Mouse (Mus musculus) CH12.LX (cell line): ENCODE results near the gene Gm44579. TPM values are rescaled to one million over a fixed set of nuclear protein-coding genes. Genes with fewer than 3 reads are reported as not detected.

Experiments used
- DNase-seq: peaks from one replicate; pipeline ENCODE4 v3.0.0-alpha.2; 2013; ENCODE audit errors: extremely low read depth
- H3K27ac ChIP-seq: 2 replicates; pipeline ENCODE4 v1.5.1; 2012; ENCODE audit warnings: low read depth, mild to moderate bottlenecking, control low read depth, moderate library complexity; ENCODE audit not compliant: insufficient read depth
- H3K27me3 ChIP-seq: replicated peaks from 2 replicates; pipeline ENCODE3; 2012; ENCODE audit warnings: inconsistent platforms
- H3K36me3 ChIP-seq, 2 experiments: replicated peaks in 1 of 2; 2 replicates each; pipeline versions ENCODE3 to v1.6.1; 2012; ENCODE audit warnings: inconsistent platforms in 1 of 2, low read length in 1 of 2, mild to moderate bottlenecking in 1 of 2, mixed read lengths in 1 of 2, moderate library complexity in 1 of 2; ENCODE audit not compliant: control insufficient read depth in 1 of 2, insufficient read depth in 1 of 2
- H3K4me1 ChIP-seq, 2 experiments: 2 replicates each; pipeline ENCODE4 v1.6.1; 2012; ENCODE audit warnings: inconsistent platforms in 1 of 2, moderate library complexity in 1 of 2; ENCODE audit not compliant: insufficient read depth in 2 of 2, control insufficient read depth in 1 of 2
- H3K4me2 ChIP-seq: 2 replicates; pipeline ENCODE4 v1.6.1; 2012; ENCODE audit warnings: low read depth, mild to moderate bottlenecking, control low read depth; ENCODE audit not compliant: poor library complexity, insufficient read depth, severe bottlenecking
- H3K4me3 ChIP-seq, 3 experiments: fragments of 150-350 bp in 1 of 3; sonication (generic) in 1 of 3; replicated peaks in 1 of 3; 2 replicates each; pipeline versions ENCODE3 to v1.5.1; 2011 to 2012; ENCODE audit warnings: low read depth in 2 of 3, low read length in 2 of 3, mild to moderate bottlenecking in 2 of 3, moderate library complexity in 2 of 3, control low read depth in 1 of 3, improper control_type of control experiment in 1 of 3, inconsistent platforms in 1 of 3, mixed read lengths in 1 of 3; ENCODE audit not compliant: poor library complexity in 1 of 3
- H3K79me2 ChIP-seq: replicated peaks from 2 replicates; pipeline ENCODE4 v1.6.1; 2012; ENCODE audit warnings: mild to moderate bottlenecking, moderate library complexity; ENCODE audit not compliant: control insufficient read depth, poor library complexity, insufficient read depth, severe bottlenecking; ENCODE audit errors: extremely low read depth
- H3K9ac ChIP-seq: 2 replicates; pipeline ENCODE4 v1.6.1; 2012; ENCODE audit warnings: low read depth, mild to moderate bottlenecking, control low read depth, moderate library complexity; ENCODE audit not compliant: insufficient read depth
- H3K9me3 ChIP-seq: replicated peaks from 2 replicates; pipeline ENCODE3; 2012; ENCODE audit warnings: low read length, inconsistent platforms, mixed read lengths
- BHLHE40 ChIP-seq: IDR thresholded peaks from 2 replicates; pipeline ENCODE4 v1.6.1; 2011; ENCODE audit warnings: mild to moderate bottlenecking, low read depth, low read length, improper control_type of control experiment
- CHD1 ChIP-seq: IDR thresholded peaks from 2 replicates; pipeline ENCODE4 v1.6.1; 2012; ENCODE audit warnings: low read depth, low read length, improper control_type of control experiment, inconsistent platforms
- CHD2 ChIP-seq: IDR thresholded peaks from 2 replicates; pipeline ENCODE4 v1.6.1; 2011; ENCODE audit warnings: low read length, improper control_type of control experiment
- CTCF ChIP-seq, 2 experiments: IDR thresholded peaks in 1 of 2; conservative IDR thresholded peaks in 1 of 2; 2 replicates each; pipeline ENCODE4 v1.5.1; 2011 to 2012; ENCODE audit warnings: low read depth in 2 of 2, low read length in 2 of 2, improper control_type of control experiment in 1 of 2, inconsistent platforms in 1 of 2, mild to moderate bottlenecking in 1 of 2, moderate library complexity in 1 of 2
- E2F4 ChIP-seq: IDR thresholded peaks from 2 replicates; pipeline ENCODE4 v1.6.1; 2011; ENCODE audit warnings: low read depth, low read length, improper control_type of control experiment; ENCODE audit not compliant: insufficient replicate concordance
- ELF1 ChIP-seq: IDR thresholded peaks from 2 replicates; pipeline ENCODE4 v1.6.1; 2014; ENCODE audit warnings: low read depth, mild to moderate bottlenecking, inconsistent platforms, low read length, improper control_type of control experiment
- EP300 ChIP-seq: IDR thresholded peaks from 2 replicates; pipeline ENCODE4 v1.6.1; 2011; ENCODE audit warnings: low read length, improper control_type of control experiment
- ETS1 ChIP-seq: conservative IDR thresholded peaks from 2 replicates; pipeline ENCODE4 v1.6.1; 2012; ENCODE audit warnings: low read depth, mild to moderate bottlenecking, inconsistent platforms, low read length, improper control_type of control experiment, moderate library complexity
- GABPA ChIP-seq: IDR thresholded peaks from 2 replicates; pipeline ENCODE4 v1.6.1; 2012; ENCODE audit warnings: low read depth, low read length, improper control_type of control experiment, inconsistent platforms; ENCODE audit not compliant: insufficient replicate concordance
- HCFC1 ChIP-seq: IDR thresholded peaks from 2 replicates; pipeline ENCODE4 v1.6.1; 2012; ENCODE audit warnings: low read depth, mild to moderate bottlenecking, inconsistent platforms, low read length, improper control_type of control experiment
- IRF4 ChIP-seq: IDR thresholded peaks from 2 replicates; pipeline ENCODE4 v1.6.1; 2014; ENCODE audit warnings: low read depth, mild to moderate bottlenecking, inconsistent platforms, low read length, improper control_type of control experiment
- JUN ChIP-seq: IDR thresholded peaks from 2 replicates; pipeline ENCODE4 v1.6.1; 2011; ENCODE audit warnings: low read depth, mild to moderate bottlenecking, low read length, improper control_type of control experiment, moderate library complexity; ENCODE audit not compliant: insufficient read depth
- JUND ChIP-seq: conservative IDR thresholded peaks from 2 replicates; pipeline ENCODE4 v1.6.1; 2011; ENCODE audit warnings: low read depth, low read length, improper control_type of control experiment
- KAT2A ChIP-seq: IDR thresholded peaks from 2 replicates; pipeline ENCODE4 v1.6.1; 2012; ENCODE audit warnings: low read length, improper control_type of control experiment, inconsistent platforms; ENCODE audit not compliant: insufficient replicate concordance
- MAFK ChIP-seq: IDR thresholded peaks from 2 replicates; pipeline ENCODE4 v1.6.1; 2011; ENCODE audit warnings: low read length, improper control_type of control experiment; ENCODE audit not compliant: insufficient replicate concordance
- MAX ChIP-seq: IDR thresholded peaks from 2 replicates; pipeline ENCODE4 v1.6.1; 2011; ENCODE audit warnings: low read length, improper control_type of control experiment
- MAZ ChIP-seq: IDR thresholded peaks from 2 replicates; pipeline ENCODE4 v1.6.1; 2012; ENCODE audit warnings: low read depth, mild to moderate bottlenecking, inconsistent platforms, low read length, improper control_type of control experiment, moderate library complexity
- MEF2A ChIP-seq: IDR thresholded peaks from 2 replicates; pipeline ENCODE4 v1.6.1; 2014; ENCODE audit warnings: low read depth, mild to moderate bottlenecking, inconsistent platforms, low read length, improper control_type of control experiment, borderline replicate concordance
- MXI1 ChIP-seq: IDR thresholded peaks from 2 replicates; pipeline ENCODE4 v1.6.1; 2011; ENCODE audit warnings: mild to moderate bottlenecking, low read depth, low read length, improper control_type of control experiment
- MYC ChIP-seq: IDR thresholded peaks from 2 replicates; pipeline ENCODE4 v1.6.1; 2011; ENCODE audit warnings: low read depth, mild to moderate bottlenecking, improper control_type of control experiment, low read length
- NELFE ChIP-seq: IDR thresholded peaks from 2 replicates; pipeline ENCODE4 v1.6.1; 2011; ENCODE audit warnings: low read depth, low read length, improper control_type of control experiment
- NRF1 ChIP-seq: IDR thresholded peaks from 2 replicates; pipeline ENCODE4 v1.6.1; 2014; ENCODE audit warnings: low read depth, mild to moderate bottlenecking, inconsistent platforms, low read length, improper control_type of control experiment, moderate library complexity
- PAX5 ChIP-seq: IDR thresholded peaks from 2 replicates; pipeline ENCODE4 v1.6.1; 2012; ENCODE audit warnings: low read length, inconsistent platforms, mixed read lengths
- POLR2A ChIP-seq: IDR thresholded peaks from 2 replicates; pipeline ENCODE4 v1.6.1; 2011; ENCODE audit warnings: low read depth, mild to moderate bottlenecking, improper control_type of control experiment, low read length
- POLR2AphosphoS2 ChIP-seq: IDR thresholded peaks from 2 replicates; pipeline ENCODE4 v1.6.1; 2011; ENCODE audit warnings: low read depth, low read length, improper control_type of control experiment
- RAD21 ChIP-seq: IDR thresholded peaks from 2 replicates; pipeline ENCODE4 v1.6.1; 2011; ENCODE audit warnings: low read depth, mild to moderate bottlenecking, low read length, improper control_type of control experiment, moderate library complexity
- RCOR1 ChIP-seq: conservative IDR thresholded peaks from 2 replicates; pipeline ENCODE4 v1.6.1; 2012; ENCODE audit warnings: low read depth, mild to moderate bottlenecking, inconsistent platforms, low read length, improper control_type of control experiment
- SIN3A ChIP-seq: IDR thresholded peaks from 2 replicates; pipeline ENCODE4 v1.6.1; 2012; ENCODE audit warnings: low read length, improper control_type of control experiment, inconsistent platforms
- SMC3 ChIP-seq: IDR thresholded peaks from 2 replicates; pipeline ENCODE4 v1.6.1; 2011; ENCODE audit warnings: low read depth, low read length, improper control_type of control experiment
- TBP ChIP-seq: conservative IDR thresholded peaks from 2 replicates; pipeline ENCODE4 v1.6.1; 2011; ENCODE audit warnings: low read depth, low read length, improper control_type of control experiment
- TCF12 ChIP-seq: IDR thresholded peaks from 2 replicates; pipeline ENCODE4 v1.6.1; 2014; ENCODE audit warnings: low read depth, mild to moderate bottlenecking, inconsistent platforms, low read length, improper control_type of control experiment
- UBTF ChIP-seq: IDR thresholded peaks from 2 replicates; pipeline ENCODE4 v1.6.1; 2012; ENCODE audit warnings: low read depth, mild to moderate bottlenecking, inconsistent platforms, low read length, improper control_type of control experiment, moderate library complexity
- USF1 ChIP-seq: IDR thresholded peaks from 2 replicates; pipeline ENCODE4 v1.6.1; 2014; ENCODE audit warnings: low read depth, mild to moderate bottlenecking, inconsistent platforms, low read length, improper control_type of control experiment
- USF2 ChIP-seq: conservative IDR thresholded peaks from 2 replicates; pipeline ENCODE4 v1.6.1; 2011; ENCODE audit warnings: low read depth, low read length, improper control_type of control experiment
- ZC3H11A ChIP-seq: IDR thresholded peaks from 2 replicates; pipeline ENCODE4 v1.6.1; 2012; ENCODE audit warnings: low read depth, mild to moderate bottlenecking, inconsistent platforms, low read length, improper control_type of control experiment
- ZKSCAN1 ChIP-seq: IDR thresholded peaks from 2 replicates; pipeline ENCODE4 v1.6.1; 2012; ENCODE audit warnings: low read depth, inconsistent platforms, low read length, improper control_type of control experiment, borderline replicate concordance
- ZMIZ1 ChIP-seq: IDR thresholded peaks from 2 replicates; pipeline ENCODE4 v1.6.1; 2012; ENCODE audit warnings: low read depth, mild to moderate bottlenecking, inconsistent platforms, low read length, improper control_type of control experiment
- ZNF384 ChIP-seq: IDR thresholded peaks from 2 replicates; pipeline ENCODE4 v1.6.1; 2012; ENCODE audit warnings: low read depth, low read length, improper control_type of control experiment, inconsistent platforms
- dilution Hi-C: fragments of 300-500 bp; cut with MboI; formaldehyde crosslinking; loops from 2 replicates; pipeline ENCODE4 v1.14.3; 2020; ENCODE audit warnings: low sequenced_read_pairs; ENCODE audit not compliant: extremely low pct_unique_long_range_greater_than_20kb, extremely low pct_ligation_motif_present
- in situ Hi-C: fragments of 300-500 bp; cut with MboI; formaldehyde crosslinking; loops from 3 replicates; pipeline ENCODE4 v1.14.3; 2019; ENCODE audit warnings: low sequenced_read_pairs, low pct_ligation_motif_present, low pct_unique_long_range_greater_than_20kb, mixed read lengths
- polyA plus RNA-seq: library from polyadenylated mRNA; unstranded; fragments of >175 nt; gene quantifications from 2 replicates; pipeline ENCODE4 v1.2.1, GENCODE M21; 2012; ENCODE audit warnings: low read depth; ENCODE audit not compliant: insufficient read length
- total RNA-seq, 2 experiments: library from RNA; depleted of rRNA; stranded (reverse); fragments of 300-350 nt in 1 of 2; fragments of >200 nt in 1 of 2; gene quantifications; 2 replicates each; pipeline ENCODE4 v1.2.3; 2012 to 2014

Gene Gm44579
- total and polyA plus RNA-seq, 3 experiments, result not detected

GRCm38 (mm10) chr15:98155944-98156343, 64.8 kb downstream of the Gm44579 start:
- peak overlapping the region; percentile 59; the same call in 1 of the 2 replicates for H3K27ac ChIP-seq
- no peak overlapping the region for H3K4me2 ChIP-seq
- peaks cover 5% of the 10 kb centered on the region for H3K27me3 ChIP-seq
- H3K79me2 ChIP-seq, result no peaks in the 10 kb centered on the region
- in situ Hi-C loops, result loop anchor here (10.0 to 25.0 kb wide), 2 partner anchors 191 to 294 kb away; partner anchors contain the start of gene Tmem106c
- peak; percentile 51 for DNase-seq
- H3K4me1 ChIP-seq, result peaks cover 8 to 33% of the 10 kb centered on the region in 2 experiments; a peak in 3 of 4 replicates
- dilution Hi-C loops, result no loop called here
- H3K4me3 ChIP-seq, result no peak overlapping the region
- TF ChIP-seq GABPA, result no peak
- peak; percentile 90 for TF ChIP-seq ZNF384
- TF ChIP-seq EP300, result no peak; the same call in 1 of the 2 replicates
- peak; percentile 80; the same call in 1 of the 2 replicates for TF ChIP-seq MEF2A
- TF ChIP-seq MAX, result no peak
- TF ChIP-seq ELF1, result 0 out of 2 replicates have a peak, but pooled peaks have one; percentile 27
- no peak for TF ChIP-seq POLR2AphosphoS2
- no peak for TF ChIP-seq UBTF
- peak; percentile 57; the same call in 1 of the 2 replicates for TF ChIP-seq MAZ
- TF ChIP-seq JUN, result no peak
- TF ChIP-seq ZC3H11A, result no peak
- TF ChIP-seq SMC3, result no peak
- TF ChIP-seq USF1, result no peak
- no peak for TF ChIP-seq USF2
- TF ChIP-seq ETS1, result no peak; the same call in 1 of the 2 replicates
- TF ChIP-seq CTCF (conservative IDR thresholded peaks at IDR 0.05 in 1 of 2, IDR thresholded peaks at IDR 0.05 in 1 of 2; ENCODE audit: low read depth in 2 of 2, low read length in 2 of 2), result no peak
- TF ChIP-seq RAD21, result no peak
- TF ChIP-seq MAFK, result no peak
- TF ChIP-seq PAX5, result no peak
- no peak for TF ChIP-seq KAT2A
- no peak for TF ChIP-seq CHD2
- no peak for TF ChIP-seq SIN3A
- TF ChIP-seq JUND, result no peak
- TF ChIP-seq E2F4, result no peak
- TF ChIP-seq TBP, result no peak
- 0 out of 2 replicates have a peak, but pooled peaks have one; percentile 41 for TF ChIP-seq BHLHE40
- TF ChIP-seq RCOR1, result no peak
- no peak for TF ChIP-seq NELFE
- peak; percentile 59; the same call in 1 of the 2 replicates for TF ChIP-seq HCFC1
- TF ChIP-seq CHD1, result peak; percentile 99
- TF ChIP-seq MXI1, result no peak
- peak; percentile 52; the same call in 1 of the 2 replicates for TF ChIP-seq TCF12
- TF ChIP-seq IRF4, result peak; percentile 50; the same call in 1 of the 2 replicates
- TF ChIP-seq ZKSCAN1, result no peak
- no peak for TF ChIP-seq MYC
- no peak for TF ChIP-seq ZMIZ1
- no peak for TF ChIP-seq POLR2A
- peak; percentile 40; the same call in 1 of the 2 replicates for TF ChIP-seq NRF1
- TF ChIP-seq, all 38 proteins: peak for 10
- Histone ChIP-seq H3K36me3 (no peaks in the 10 kb centered on the region), H3K9ac (no peak overlapping the region), H3K9me3 (no peaks in the 10 kb centered on the region)
